Mouse (Mus musculus) megakaryocyte, adult 5-6 weeks (primary cell): ENCODE results near the gene Shld1. TPM values are rescaled to one million over a fixed set of nuclear protein-coding genes. Genes with fewer than 3 reads are reported as not detected.

Experiments used
- ATAC-seq: 2 replicates; pipeline ENCODE4 v1.8.0; 2016; ENCODE audit warnings: mild to moderate bottlenecking, inconsistent platforms; ENCODE audit not compliant: poor library complexity, severe bottlenecking
- total RNA-seq, 2 experiments: library from RNA; stranded (forward) in 1 of 2; stranded (reverse) in 1 of 2; fragments of 153-499, 151-499 nt in 1 of 2; fragments of 221-1000, 200-1000 nt in 1 of 2; gene quantifications; 2 replicates each; pipeline versions ENCODE4 v1.2.3 to v1.2.4; 2015 to 2017

Gene Shld1
- total RNA-seq, 2 experiments from 2014 or later = 12.5 to 16.0 TPM

DNA sequence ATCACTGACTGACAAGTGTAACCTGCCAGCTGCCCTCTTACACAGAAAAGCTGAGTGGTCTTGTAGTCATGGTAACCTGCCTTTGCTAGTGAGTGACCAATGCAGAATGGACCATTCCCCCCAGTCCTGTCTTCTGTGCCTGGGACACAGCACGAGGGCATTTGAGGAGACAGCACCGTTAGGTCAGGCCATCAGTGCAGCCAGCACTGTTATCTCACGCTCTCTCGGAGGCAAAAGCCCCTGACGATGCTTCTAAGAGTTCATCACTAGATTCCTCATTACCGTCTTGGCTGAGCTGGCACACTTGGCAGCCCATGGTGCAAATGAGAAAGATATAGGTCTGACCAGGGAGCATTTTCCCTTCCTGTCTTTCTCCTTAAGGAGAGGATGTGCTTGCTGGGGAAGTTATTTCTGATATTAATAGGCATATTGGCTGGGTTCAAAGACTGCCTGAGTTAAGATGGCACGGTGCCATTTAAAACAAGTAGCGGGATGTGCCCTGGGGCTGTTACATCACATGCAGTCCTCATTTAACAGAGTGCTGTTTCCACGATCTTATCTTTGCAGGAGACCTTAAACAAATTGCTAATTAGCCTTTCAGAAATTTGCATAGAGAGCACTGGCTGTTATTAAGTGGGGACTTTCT lies 34.3 kb downstream of the Shld1 start:
- ATAC-seq = no peak

DNA sequence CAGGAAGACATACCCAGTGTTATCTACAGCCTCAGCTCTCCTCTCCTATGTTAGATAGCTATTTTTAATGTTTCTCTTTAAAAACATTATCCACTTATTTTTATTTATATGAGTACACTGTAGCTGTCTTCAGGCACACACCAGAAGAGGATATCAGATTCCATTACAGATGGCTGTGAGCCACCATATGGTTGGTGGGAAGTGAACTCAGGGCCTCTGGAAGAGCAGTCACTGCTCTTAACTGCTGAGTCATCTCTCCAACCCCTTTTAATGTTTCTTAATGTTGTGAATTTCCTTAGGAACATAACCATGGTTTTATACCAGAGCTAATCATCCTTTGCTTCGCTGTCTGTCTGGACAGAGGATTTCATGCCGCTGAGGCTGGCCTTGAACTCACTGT lies 35.1 kb downstream of the Shld1 start:
- ATAC-seq = no peak

DNA sequence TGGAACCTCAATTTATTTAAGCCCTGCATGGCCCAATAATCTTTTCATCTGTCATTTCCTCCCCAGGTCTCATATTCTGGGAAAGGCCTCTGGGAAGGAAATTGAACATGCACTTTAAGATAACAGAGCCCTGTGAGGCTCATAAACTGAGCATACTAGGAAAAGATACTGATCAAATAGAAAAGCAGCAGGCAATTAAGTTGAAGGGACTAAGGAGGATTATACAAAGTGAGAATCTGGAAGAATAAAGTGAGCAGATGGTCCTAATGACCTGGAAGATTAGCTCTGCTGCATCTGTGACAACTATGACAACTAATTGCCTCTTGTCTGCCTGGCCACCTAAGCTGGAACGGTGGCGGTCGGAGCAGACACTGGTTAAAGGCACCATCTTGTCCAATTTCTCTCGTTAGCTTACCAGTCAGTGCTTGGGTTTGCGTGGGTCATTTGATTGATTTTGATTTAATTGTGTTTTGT lies 37.3 kb downstream of the Shld1 start:
- ATAC-seq = no peak

DNA sequence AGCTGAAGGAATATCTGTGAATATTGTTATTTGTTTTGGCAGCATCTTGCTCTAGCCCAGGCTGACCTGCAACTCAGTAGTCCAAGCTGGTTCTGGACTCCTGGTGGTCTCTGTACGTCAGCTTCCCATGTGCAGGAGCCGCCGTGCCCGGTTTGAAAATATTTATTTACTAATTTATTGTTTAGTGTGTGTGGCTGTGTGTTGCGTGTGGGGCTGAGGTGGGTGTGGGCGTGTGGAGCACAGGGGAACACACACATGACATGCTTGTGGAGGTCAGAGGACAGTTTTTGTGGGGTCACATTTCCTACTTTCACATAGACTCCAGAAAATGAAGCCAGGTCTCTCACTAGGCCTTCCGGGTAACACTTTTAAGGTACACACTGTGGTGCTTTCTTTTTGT lies 37.8 kb downstream of the Shld1 start:
- ATAC-seq = no peak

DNA sequence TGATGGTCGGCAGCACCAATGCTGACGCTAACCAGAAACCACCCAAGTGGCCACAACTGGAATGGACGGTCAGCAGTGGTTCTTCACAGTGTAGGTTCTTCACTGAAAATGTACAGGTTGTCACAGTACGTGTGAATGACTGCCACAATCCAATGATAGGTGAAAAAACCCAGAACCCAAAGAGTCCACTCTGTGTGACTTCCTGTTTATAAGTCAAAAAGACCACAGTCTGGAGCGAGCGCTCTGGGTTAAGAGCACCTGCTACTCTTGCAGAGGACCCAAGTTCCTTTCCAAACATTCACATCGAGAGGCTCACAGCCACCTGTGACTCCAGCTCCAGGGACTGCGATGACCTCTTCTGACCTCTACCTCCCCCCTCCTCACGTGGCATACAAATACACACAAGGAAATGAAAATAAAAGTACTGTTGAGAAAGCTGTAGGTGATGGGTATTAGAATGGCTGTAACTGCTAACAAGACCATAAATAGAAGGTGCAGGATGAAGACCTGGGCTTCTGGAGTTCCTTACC lies 38.7 kb downstream of the Shld1 start:
- peak; percentile 40 for ATAC-seq

DNA sequence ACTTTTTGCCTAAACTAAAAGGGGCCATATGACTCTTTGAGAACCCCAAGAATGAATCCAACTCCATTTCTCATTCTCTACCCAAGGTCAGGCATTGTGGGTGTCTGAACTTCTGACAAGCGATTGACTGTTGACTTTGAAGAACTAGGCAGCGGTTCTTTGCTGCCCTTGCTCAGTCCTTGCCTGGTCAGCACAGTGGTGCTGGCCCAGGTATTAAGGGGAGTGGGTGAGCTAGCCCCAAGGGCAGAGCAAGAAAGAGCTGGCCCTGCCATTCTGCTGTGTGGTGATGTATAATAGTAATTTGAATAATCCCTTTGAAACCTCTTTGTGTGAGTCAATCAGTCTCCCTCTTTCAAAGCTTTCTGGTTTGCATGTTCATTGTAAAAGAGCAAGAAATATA lies 39.4 kb downstream of the Shld1 start:
- no peak for ATAC-seq

DNA sequence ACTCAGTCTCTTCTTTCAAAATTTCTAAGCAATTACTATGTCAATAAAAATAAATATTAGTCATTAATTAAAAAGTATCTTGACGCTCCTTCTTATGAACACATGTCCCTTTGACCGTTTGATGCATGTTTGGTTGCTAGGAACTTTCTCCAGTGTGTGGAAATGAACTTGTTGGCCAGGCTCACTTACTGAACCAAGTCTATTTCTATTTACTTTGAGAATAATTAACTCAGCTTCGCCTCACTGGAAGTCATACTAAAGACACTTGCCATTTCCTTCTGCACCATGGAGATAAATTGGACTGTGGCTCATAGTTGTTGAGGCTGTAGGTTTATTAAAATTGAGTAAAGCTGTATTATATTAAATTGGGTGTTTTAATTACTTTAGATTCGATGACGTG lies 46.2 kb downstream of the Shld1 start:
- no peak for ATAC-seq

DNA sequence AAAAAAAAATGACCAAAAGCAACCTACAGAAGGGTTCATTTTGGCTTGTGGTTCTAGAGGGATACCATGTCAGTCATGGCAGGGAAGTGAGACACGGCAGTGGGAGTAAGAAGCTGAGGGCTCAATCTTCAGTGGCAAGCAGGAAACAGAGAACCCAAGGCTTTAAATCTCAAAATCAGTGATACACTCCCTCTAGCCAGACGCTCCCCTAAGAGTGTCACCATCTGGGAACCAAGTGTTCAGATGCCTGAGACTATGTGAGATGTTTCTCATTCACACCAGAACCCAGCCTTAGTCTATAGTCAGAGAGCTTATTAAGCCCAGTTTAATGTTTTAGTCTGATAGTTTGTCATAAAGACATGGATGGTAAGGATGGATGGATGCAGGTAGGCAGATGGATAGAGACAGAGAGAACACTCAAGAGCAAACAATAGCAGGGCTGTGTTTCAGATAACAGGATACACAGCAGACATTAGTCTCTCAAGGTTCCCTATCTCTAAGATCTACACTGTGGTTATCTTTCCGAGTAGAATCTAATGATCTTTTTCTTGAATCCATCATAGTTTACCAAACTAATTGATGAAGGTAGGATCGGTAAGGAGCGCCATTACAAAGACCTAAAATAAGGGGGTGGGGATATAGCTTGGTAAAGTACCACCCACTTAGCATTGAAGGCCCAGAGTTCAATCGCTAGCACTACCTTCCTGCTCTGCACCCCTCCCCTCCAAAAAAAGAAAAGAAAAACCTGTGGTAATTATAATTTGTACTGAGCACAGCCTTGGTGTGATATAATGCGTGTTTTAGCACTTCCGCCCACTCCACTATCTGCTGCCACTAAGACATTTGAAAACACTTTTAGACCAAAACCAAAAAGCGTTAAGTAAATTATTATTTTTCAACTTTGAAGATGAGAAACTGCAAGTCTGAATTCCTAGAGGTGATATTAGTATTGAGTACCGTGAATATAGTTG lies 47.2 kb downstream of the Shld1 start:
- ATAC-seq = no peak

DNA sequence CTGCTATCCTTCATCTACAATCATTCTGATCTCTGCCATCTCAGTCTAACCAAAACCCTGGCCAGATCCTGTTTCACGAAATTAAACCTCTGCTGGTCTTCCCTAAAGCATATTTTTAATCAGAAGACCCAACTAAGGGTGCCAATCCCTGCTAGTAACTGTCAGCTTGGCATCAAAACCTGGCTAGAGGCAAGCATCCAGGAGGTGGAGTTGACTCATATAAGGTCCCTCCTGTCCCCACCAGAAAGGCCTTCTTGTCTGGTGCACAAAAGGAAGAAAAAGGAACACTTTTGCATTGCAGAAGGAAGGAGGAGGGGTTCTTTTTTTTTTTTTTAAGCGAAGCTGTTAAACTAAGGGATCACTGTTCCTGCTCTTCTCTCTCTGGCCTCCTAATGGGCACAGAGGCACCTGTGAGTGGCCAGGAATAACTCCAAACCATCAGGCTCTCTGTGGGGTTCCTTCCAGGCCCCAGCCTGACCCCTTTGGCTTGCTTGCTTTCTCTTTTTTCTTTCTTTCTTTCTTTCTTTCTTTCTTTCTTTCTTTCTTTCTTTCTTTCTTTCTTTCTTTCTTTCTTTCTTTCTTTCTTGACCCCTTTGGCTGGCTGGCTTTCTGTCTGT lies 52.2 kb downstream of the Shld1 start:
- no peak for ATAC-seq

DNA sequence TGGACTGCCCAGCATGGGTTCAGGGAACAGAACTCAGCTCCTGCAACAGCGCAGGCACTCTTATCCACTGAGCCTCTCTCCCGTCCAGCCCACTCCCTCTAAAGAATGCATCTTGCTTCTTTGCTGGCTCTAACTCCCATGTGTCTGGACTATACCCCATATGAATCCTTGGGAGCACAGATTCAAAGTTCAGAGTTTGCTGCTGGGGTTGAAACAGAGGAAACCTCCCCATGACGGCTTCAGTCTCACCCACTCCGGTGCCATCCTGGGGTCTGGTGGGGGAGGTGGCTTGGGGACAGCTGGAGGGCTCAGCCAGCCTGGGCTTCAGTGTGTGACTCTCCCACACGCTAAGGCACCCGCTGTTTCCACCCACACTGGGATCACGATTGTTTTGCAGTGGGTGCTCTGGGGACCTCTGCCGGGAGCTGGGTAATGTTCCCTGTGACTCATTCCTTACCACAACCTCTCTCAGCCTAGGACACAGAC lies 55.2 kb downstream of the Shld1 start:
- no peak for ATAC-seq

DNA sequence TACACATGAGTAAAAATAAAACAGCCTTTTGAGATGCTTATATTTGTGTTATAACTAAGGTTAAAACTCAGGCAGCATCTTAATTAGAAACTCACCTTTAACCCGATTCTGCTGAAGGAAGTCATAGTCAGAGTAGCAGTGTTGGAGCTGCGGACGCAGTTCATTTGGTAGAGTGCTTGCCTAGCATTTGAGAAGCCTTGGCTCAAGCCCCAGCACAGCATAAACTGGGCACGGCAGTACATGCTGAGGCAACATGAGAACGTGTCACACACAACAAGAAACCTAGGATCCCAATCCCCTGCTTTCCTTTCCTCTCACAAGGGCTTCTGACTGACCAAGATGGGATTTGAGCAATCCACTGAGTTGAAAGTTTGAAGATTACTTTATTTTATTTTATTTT lies 58.1 kb downstream of the Shld1 start:
- ATAC-seq = no peak

DNA sequence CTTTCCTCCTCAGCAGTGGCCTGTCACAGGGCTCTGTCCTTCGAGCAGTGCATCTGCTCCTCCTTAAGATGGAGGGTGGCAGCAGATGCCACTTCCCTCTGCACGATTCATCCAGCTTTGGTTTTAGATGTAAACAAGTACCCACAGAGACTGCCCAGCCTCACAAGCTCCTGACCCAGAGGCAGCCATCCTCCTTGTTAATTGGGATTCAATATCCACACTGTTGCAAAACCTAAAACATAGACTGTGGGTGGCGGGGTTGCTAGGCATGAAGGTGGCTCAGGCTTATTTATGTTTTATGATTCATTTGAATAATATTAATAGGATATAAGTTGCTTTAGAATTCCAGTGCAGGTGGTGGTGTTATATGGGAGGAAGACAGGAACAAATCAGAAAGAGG lies 59.4 kb downstream of the Shld1 start:
- no peak for ATAC-seq

DNA sequence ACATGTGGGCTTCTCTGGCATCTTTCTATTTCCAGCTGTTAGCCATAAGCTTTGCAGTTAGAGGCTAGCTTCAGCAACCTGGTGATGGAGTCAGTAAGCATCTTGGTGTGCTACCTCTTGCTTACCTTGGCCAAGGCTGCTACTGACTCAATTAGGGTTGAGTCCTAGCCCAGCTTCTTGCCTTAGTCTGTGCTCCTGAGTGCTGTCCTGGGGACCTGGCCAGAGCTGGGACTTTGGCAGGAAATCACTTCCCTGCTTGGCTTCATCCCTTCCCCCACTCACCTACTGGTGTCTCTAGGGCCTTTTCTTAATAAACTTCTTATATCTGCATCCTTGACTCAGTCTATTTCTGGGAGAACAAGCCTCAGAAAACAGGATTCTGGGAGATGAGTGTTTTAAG lies 64.0 kb downstream of the Shld1 start:
- no peak for ATAC-seq

DNA sequence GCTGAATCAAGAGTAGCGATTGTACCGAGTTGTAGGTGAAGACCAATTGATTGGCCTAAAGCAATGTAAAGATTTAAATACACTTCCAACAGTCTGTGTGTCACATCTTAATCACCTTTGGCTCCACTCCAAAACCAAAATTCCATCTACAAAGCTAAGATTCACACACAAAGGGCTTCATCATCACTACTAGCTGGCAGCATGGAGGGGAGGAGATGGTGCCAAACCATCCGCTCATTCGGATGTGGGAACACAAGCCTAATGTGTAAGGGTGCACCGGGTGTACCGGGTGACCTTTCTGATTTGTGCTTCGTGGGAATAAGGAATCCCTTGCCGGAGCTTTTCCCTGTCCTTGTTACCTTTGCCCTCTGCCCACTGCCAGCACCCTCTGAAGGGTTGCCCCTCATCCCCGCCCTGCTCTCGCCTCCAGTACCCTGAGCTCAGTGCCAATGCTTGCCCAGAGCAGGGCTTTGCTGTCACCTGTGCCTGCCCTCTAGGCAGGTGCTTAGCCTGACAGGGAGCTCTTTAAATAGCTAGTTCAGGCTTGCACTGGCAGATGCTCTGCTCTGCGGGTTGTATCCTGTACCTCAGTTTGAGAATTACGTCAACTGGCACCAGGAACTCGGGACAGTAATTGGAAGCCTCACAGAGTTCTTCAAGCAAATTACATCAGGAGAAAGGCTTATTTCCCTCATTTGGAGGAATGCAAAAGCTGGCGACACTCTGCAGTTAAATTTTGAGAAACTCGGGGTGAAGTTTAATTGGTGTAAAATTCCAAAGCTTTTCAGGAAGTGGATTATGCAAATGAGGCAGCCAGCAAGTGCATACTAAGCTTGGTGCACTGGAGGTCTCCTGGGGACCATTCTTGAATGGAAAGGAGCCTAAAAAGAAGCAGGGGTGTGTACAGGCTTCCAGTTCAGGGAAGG lies 64.7 kb downstream of the Shld1 start:
- no peak for ATAC-seq

DNA sequence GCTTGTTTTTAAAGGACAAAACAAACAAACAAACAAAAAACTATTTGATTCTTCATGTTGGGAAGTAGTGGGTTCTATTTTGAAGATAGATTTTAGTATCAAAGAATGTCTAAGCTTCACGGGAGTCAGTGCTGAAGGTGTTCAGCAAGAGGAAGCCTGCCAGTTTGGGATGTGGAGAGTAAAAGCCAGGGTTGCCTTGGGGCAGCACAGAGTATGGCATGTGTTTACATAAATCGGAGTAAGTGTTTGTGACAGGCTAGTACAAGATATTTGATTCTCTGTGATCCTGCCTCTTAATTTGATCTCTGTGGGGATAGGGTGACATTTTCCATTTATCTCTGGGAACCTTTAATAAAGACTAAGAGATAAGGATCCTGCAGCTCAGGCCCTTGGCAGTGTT lies 65.7 kb downstream of the Shld1 start:
- no peak for ATAC-seq

DNA sequence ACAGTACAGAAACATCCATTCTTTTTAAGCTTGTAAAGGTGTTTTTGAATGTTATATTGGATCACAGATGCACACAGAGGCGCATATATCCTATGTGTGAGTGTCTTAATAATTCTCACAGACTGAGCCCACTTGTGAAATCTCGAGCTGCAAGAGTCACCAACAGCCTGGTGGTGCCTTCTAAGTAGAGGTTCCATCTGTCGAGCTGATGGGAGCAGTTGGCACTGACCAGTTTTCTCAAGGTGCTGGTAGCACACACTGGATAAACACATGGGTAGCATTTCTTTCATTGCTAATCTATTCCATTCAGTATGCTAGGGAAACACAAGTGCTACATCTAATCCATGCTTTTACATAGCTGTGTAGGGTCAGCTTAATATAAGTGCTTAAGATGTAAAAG lies 66.4 kb downstream of the Shld1 start:
- no peak for ATAC-seq

DNA sequence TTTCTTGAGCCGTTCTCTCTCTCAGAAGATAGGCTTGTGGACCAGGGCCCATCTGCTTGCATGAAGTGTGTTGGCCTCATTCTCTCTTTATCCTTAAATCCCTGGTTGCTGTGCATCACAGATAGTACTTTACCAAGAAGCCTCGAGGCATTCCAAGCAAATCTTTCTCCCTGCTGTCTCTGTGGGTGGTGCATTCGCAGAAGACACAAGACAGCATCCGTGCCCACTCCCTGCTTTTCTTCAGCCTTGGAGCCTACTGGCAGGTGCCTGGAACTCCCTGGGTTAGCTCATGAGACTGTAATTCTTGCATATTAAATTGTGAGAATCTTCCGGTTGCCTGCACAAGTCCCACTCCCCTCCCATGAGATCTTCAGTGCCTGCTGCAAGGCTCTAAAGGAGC lies 71.2 kb downstream of the Shld1 start:
- no peak for ATAC-seq

DNA sequence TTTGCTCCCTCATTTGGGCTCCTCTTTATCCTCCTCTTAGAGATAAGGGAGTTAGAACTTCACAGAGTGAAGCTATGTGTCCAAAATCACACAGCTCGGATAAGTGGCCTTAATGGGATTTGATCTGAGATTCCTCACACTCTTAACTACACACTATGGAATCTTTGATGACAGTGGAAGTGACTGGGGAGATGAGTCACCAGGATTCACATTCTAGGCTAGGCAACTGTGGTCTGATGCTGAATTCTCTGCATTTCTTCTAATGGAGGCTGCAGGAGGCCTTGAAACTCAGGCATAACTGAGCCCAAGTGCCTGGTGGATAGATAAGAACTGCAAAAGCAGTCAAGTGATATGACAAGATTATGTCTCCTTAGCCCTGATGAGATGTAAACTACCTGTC lies 84.1 kb downstream of the Shld1 start:
- no peak for ATAC-seq

DNA sequence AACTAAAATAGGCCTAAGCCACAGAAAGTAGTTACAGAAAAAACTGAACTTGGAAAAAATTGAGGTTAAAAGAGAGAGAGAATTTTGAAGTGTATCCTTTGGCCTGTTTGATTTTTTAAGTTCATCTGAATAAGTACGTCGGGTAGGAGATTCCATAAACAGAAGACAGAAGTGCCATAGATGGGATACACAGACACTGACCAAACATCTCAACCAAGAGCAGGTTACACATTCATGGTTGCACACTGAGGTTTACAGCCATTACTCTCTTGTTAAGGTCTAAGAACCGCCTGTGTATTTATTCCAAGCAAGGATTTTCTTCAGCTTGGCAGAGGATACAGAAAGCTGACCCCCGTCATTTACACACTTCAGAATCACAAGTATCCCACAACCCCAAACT lies 94.2 kb downstream of the Shld1 start, which contains the start of gene Chgb:
TSS of gene Chgb (plus strand) at position 301 of the 400 bp plus-strand sequence.
- ATAC-seq = no peak

DNA sequence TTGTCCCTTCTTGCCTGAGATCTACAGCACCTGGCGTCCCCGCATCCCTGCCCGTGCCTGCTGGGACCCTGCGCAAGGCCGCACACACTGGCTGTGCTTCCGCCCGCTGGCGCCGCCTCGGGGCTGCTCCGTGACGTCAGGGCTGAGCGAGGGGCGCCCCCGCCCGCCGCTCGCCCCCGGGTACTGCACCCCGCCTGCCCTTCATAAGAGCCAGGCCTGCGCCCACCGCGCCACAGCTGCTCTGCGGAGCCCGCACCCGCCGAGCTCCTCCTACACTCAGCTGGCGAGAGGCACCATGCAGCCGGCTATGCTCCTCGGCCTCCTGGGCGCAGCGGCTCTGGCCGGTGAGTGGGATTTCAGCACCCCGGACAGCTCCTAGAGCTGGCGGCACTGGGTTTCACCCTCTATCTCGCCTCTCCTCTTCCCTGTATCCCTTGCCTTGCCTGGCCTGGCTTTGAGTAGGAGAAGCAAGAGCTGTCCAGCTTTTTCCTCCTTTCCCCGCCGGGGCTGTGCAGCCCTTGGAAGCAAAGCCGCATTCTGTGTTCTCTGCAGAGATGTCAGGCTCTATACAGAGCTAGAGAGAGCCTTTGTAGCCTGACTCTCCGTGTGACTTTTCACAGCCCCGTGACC lies 94.8 kb downstream of the Shld1 start:
- peak; percentile 84 for ATAC-seq
